Mouse (Mus musculus) brain, embryonic 14.5 days (tissue): ENCODE measurements around the gene Mrps16.

ENCODE experiments used
- CTCF ChIP-seq: fragments of 200-500 bp; IDR thresholded peaks from 2 replicates; pipeline ENCODE4 v1.5.1; 2012; ENCODE audit warnings: inconsistent platforms, mild to moderate bottlenecking, moderate library complexity, borderline replicate concordance; ENCODE audit not compliant: insufficient read depth, insufficient read length; ENCODE audit errors: extremely low read depth
- POLR2A ChIP-seq: fragments of 200-500 bp; IDR thresholded peaks from 2 replicates; pipeline ENCODE4 v1.6.1; 2012; ENCODE audit warnings: mild to moderate bottlenecking, inconsistent platforms, borderline replicate concordance; ENCODE audit not compliant: poor library complexity, insufficient read depth, insufficient read length, severe bottlenecking; ENCODE audit errors: extremely low read depth

DNA sequence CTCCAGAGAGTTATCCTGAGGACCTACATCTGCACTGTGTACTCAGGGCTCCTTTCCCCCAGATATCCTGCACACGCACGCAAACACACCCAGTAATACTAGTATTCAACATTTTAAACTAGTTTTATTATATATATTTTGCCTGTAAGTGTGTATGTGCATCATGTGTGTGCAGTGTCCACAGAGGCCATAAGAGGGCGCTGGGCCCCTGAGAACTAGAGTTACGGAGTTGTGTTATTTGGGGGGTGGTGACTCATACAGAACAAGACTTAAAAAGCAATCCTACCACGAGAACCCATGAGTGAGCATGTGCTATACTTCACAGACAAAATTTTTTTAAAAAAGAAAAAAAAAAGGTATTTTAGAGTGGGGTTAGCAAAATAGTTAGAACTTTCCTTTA, 54.0 kb downstream of the Mrps16 start:
- TF ChIP-seq POLR2A (no peak), CTCF (no peak)
